Mouse (Mus musculus): ENCODE data around the gene Hipk2.

Gene Hipk2

GRCm38 (mm10) chr6:38908401-38908800 is 32.4 kb upstream of the Hipk2 start:
- in situ Hi-C loops (cut with MboI; ENCODE audit: unreplicated experiment in 2 of 2), result loop anchor here (5.0 to 25.0 kb wide), 4 partner anchors 166 to 514 kb away; no protein-coding TSS in a partner anchor

DNA sequence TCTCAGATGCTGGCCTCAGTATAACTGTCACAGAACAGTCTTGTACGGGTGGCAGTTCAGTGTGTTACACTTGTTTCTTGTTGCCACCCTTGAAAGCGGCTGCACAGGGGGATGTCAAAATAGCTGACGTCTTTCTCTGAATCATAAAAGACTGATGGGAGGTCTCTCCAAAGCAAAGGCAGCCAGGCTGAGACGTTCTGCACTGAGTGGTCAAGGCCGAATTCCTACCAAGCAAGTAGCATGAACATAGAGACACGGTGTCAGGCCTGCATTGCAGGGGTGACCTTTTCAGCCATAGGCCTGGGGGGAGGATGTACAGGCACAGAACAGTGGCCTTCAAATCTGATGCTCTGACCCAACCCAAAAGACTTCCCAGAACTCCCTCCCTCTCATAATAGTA is 30.0 kb upstream of the Hipk2 start:
- in situ Hi-C loops (cut with MboI; ENCODE audit: unreplicated experiment in 2 of 2), result loop anchor here (5.0 to 25.0 kb wide), 4 partner anchors 164 to 511 kb away; no protein-coding TSS in a partner anchor

- in situ Hi-C loops (cut with MboI; ENCODE audit: unreplicated experiment in 2 of 2), result loop anchor here (10.0 to 25.0 kb wide), 2 partner anchors 416 to 508 kb away; no protein-coding TSS in a partner anchor
These were observed 27.0 kb upstream of the Hipk2 start for GRCm38 (mm10) chr6:38902820-38903439.

- in situ Hi-C loops (cut with MboI; ENCODE audit: unreplicated experiment in 2 of 2), result loop anchor here (10.0 to 25.0 kb wide), 2 partner anchors 414 to 507 kb away; no protein-coding TSS in a partner anchor
These were observed 25.7 kb upstream of the Hipk2 start for GRCm38 (mm10) chr6:38901636-38902035.

GRCm38 (mm10) chr6:38901152-38901551 is 25.2 kb upstream of the Hipk2 start:
- in situ Hi-C loops (cut with MboI; ENCODE audit: unreplicated experiment in 2 of 2), result loop anchor here (10.0 to 25.0 kb wide), 2 partner anchors 414 to 506 kb away; no protein-coding TSS in a partner anchor

GRCm38 (mm10) chr6:38900479-38901126 is 24.6 kb upstream of the Hipk2 start:
- in situ Hi-C loops (cut with MboI; ENCODE audit: unreplicated experiment in 2 of 2), result loop anchor here (10.0 to 25.0 kb wide), 2 partner anchors 413 to 506 kb away; no protein-coding TSS in a partner anchor

GRCm38 (mm10) chr6:38900073-38900472 is 24.1 kb upstream of the Hipk2 start:
- in situ Hi-C loops (cut with MboI; ENCODE audit: unreplicated experiment in 2 of 2), result loop anchor here (10.0 to 25.0 kb wide), 2 partner anchors 413 to 505 kb away; no protein-coding TSS in a partner anchor

GRCm38 (mm10) chr6:38893615-38894014 is 17.6 kb upstream of the Hipk2 start:
- in situ Hi-C loops (cut with MboI; ENCODE audit: unreplicated experiment in 2 of 2), result loop anchor here in 1 of 2 experiments (25.0 kb wide), 1 partner anchor 506 kb away; the partner anchor contains the start of gene Ttc26

GRCm38 (mm10) chr6:38892017-38892416 is 16.1 kb upstream of the Hipk2 start:
- in situ Hi-C loops (cut with MboI; ENCODE audit: unreplicated experiment in 2 of 2), result loop anchor here in 1 of 2 experiments (25.0 kb wide), 1 partner anchor 505 kb away; the partner anchor contains the start of gene Ttc26

- in situ Hi-C loops (cut with MboI; ENCODE audit: unreplicated experiment in 2 of 2), result loop anchor here in 1 of 2 experiments (25.0 kb wide), 1 partner anchor 502 kb away; the partner anchor contains the start of gene Ttc26
These were observed 13.2 kb upstream of the Hipk2 start for GRCm38 (mm10) chr6:38889156-38889555.

DNA sequence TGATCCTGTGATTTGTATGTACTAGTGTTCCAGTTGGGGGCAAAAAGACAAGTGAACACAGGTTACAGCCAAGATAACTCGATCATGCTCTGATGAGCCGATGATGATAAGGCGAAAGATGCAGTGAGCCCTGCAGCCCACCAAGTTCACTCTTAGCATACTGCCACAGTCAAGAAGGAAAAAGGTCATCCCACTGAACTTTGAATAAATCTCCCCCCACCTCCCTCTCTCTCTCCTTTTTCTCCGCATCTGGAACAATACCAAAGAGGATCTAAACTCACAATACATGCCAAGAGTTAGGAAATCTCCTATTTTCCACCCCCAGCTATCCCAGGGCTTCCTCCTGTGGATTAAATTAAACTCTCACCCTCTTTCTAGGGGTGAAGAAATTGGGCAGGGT is 11.5 kb upstream of the Hipk2 start:
- in situ Hi-C loops (cut with MboI; ENCODE audit: unreplicated experiment in 2 of 2), result loop anchor here in 1 of 2 experiments (25.0 kb wide), 1 partner anchor 500 kb away; the partner anchor contains the start of gene Ttc26

DNA sequence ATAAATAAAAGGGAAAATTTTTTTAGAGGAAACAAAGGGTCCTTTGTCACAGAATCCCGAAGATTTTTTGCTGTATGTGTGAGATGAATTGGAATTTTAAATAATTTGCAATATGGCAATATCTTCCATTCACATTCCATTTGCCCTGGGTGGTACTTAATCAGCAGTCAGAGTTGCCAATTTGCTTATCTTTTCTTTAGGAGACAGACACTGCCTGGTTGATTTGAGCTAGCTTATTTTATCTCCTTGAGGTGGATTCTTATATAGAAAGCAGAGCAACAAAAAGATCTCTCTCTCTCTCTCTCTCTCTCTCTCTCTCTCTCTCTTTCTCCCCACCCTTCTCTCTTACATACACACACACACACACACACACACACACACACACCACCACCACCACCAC is 9.2 kb upstream of the Hipk2 start:
- in situ Hi-C loops (cut with MboI; ENCODE audit: unreplicated experiment in 2 of 2), result loop anchor here in 1 of 2 experiments (25.0 kb wide), 1 partner anchor 498 kb away; the partner anchor contains the start of gene Ttc26

DNA sequence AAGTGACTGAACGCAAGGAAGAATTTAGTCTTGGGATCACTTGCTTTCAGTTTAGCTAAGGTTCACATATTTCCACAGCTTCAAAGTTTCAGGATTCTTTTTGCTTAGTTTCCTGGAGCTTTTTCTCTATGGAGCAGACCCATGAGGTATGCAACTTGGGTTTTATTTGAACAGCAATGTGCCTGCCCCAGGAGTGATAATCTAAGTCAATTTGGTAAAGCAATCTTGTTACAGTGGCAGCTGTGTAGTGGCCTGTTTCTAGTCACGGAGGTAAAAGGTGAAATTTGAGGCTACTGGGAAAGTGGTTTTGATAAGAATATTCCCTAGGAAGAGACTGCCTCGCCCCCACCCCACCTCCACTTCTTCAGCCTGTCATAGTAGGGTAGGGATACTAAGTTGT is 8.5 kb upstream of the Hipk2 start:
- in situ Hi-C loops (cut with MboI; ENCODE audit: unreplicated experiment in 2 of 2), result loop anchor here in 1 of 2 experiments (25.0 kb wide), 1 partner anchor 497 kb away; the partner anchor contains the start of gene Ttc26

DNA sequence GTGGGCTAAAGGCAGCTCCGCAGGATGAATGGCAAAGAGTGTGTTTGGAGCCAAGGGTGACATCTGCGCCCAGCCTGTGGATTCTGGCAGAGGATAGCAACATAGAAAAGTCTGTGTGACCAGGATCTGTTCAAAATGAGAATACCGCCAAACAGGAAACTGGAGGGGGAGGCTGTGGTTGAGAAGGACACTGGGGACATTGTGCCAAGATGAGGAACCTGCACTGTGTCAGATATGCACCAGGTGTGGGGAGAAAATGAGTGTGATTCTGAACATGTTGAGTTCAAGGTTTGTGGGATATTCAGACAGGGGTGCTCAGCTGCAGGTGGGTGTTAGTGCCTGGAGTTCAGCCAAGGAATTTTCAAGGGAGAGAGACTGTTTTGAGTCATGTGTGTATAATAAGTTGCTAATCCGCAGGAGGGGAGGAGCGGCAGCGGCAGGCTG is 6.8 kb upstream of the Hipk2 start:
- in situ Hi-C loops (cut with MboI; ENCODE audit: unreplicated experiment in 2 of 2), result loop anchor here in 1 of 2 experiments (25.0 kb wide), 1 partner anchor 495 kb away; the partner anchor contains the start of gene Ttc26

- in situ Hi-C loops (cut with MboI; ENCODE audit: unreplicated experiment in 2 of 2), result loop anchor here in 1 of 2 experiments (25.0 kb wide), 1 partner anchor 495 kb away; the partner anchor contains the start of gene Ttc26
These were observed 6.0 kb upstream of the Hipk2 start for GRCm38 (mm10) chr6:38881975-38882374.

GRCm38 (mm10) chr6:38881468-38881867 is 5.5 kb upstream of the Hipk2 start:
- in situ Hi-C loops (cut with MboI; ENCODE audit: unreplicated experiment in 2 of 2), result loop anchor here in 1 of 2 experiments (25.0 kb wide), 1 partner anchor 494 kb away; the partner anchor contains the start of gene Ttc26

GRCm38 (mm10) chr6:38877674-38878073 is 1.7 kb upstream of the Hipk2 start:
- in situ Hi-C loops (cut with MboI; ENCODE audit: unreplicated experiment in 2 of 2), result loop anchor here in 1 of 2 experiments (10.0 to 25.0 kb wide), 2 partner anchors 457 to 490 kb away; partner anchors contain the start of gene Ttc26

DNA sequence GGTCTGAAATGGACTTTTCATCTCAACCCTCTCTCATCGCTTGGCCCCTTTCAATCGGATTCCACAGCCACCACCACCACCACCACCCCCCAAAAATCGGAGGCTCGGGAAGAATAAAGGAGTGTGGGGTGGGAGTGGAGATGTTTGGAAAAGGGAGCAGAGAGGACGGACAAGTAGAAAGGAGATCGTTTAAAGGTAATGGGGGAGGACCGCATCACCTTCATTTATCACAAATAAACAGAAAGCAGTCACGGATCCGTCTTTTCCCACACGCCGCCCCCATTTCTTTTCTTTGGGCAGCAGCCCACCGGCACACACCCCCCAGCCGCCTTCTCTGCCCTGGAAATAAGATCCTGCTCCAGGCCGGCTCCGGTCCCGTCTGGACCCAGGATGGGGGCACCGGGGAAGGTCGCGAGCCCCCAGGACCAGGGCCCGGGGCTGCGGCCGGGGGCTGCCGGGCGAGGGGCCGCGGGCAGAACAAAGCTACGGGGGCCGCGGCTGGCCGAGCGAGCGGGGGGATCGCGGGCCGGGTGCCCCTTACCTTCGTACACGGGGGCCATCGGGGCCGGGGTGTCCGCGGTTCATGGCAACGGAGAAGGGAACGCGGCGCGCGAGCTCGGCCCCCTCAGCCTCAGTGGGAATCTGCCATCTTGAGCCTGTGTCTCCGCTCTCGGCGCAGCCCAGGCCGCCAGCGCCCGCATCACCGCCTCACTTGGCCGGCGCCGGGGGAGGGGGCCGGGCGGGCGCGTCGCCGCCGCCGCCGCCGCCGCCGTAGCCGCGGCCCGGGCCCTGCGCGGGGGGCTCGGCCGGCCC is 501 bp downstream of the Hipk2 start, which contains the start of gene Tbxas1:
Gene Tbxas1, plus strand, starts transcription at position 147 of the 813 bp plus-strand sequence.
- in situ Hi-C loops (cut with MboI; ENCODE audit: unreplicated experiment in 2 of 2), result loop anchor here in 1 of 2 experiments (10.0 to 25.0 kb wide), 2 partner anchors 459 to 488 kb away; partner anchors contain the start of gene Ttc26

GRCm38 (mm10) chr6:38874565-38875257 is 1.3 kb downstream of the Hipk2 start:
- in situ Hi-C loops (cut with MboI; ENCODE audit: unreplicated experiment in 2 of 2), result loop anchor here in 1 of 2 experiments (10.0 to 25.0 kb wide), 2 partner anchors 460 to 487 kb away; partner anchors contain the start of gene Ttc26
